Mouse (Mus musculus) liver, embryonic 16.5 days (tissue): ENCODE data around the gene Celf5. TPM values are rescaled to one million over a fixed set of nuclear protein-coding genes. Genes with fewer than 3 reads are reported as not detected.

Experiments used
- ATAC-seq: fragments of 200-750 bp; cut with Nextera tagmentation; 2 replicates; pipeline ENCODE4 v1.8.0; 2017; ENCODE audit warnings: low read depth, mild to moderate bottlenecking, moderate number of reproducible peaks, moderate library complexity
- H3K27ac ChIP-seq: fragments of 300-500 bp; sonication (generic); 2 replicates; pipeline ENCODE4 v1.5.1; 2014; ENCODE audit warnings: mild to moderate bottlenecking, low read length
- H3K27me3 ChIP-seq: fragments of 300-500 bp; sonication (generic); 2 replicates; pipeline ENCODE4 v1.6.1; 2014; ENCODE audit warnings: low read depth, low read length, mixed read lengths; ENCODE audit not compliant: control insufficient read depth, insufficient read depth
- H3K36me3 ChIP-seq: fragments of 300-500 bp; sonication (generic); 2 replicates; pipeline ENCODE4 v1.6.1; 2014; ENCODE audit warnings: mild to moderate bottlenecking; ENCODE audit not compliant: control insufficient read depth, insufficient read depth
- H3K4me1 ChIP-seq: fragments of 300-500 bp; sonication (generic); 2 replicates; pipeline ENCODE4 v1.6.1; 2014; ENCODE audit warnings: low read depth, low read length, mixed read lengths; ENCODE audit not compliant: control insufficient read depth
- H3K4me2 ChIP-seq: fragments of 300-500 bp; sonication (generic); 2 replicates; pipeline ENCODE4 v1.6.1; 2014; ENCODE audit warnings: low read depth, low read length, mixed read lengths
- H3K4me3 ChIP-seq: fragments of 300-500 bp; sonication (generic); 2 replicates; pipeline ENCODE4 v1.5.1; 2014; ENCODE audit warnings: low read depth, mild to moderate bottlenecking, low read length
- H3K9ac ChIP-seq: fragments of 300-500 bp; sonication (generic); 2 replicates; pipeline ENCODE4 v1.6.1; 2014; ENCODE audit warnings: low read depth, low read length
- H3K9me3 ChIP-seq: fragments of 300-500 bp; sonication (generic); replicated peaks from 2 replicates; pipeline ENCODE4 v1.6.1; 2016; ENCODE audit warnings: low read length; ENCODE audit not compliant: control insufficient read depth
- WGBS: fragments of 180-500 bp; shearing (Covaris S2); extraction: QIAGEN DNeasy Blood & Tissue Kit; methylation state at CpG from one replicate; pipeline ENCODE4 v1.1.7; 2014; ENCODE audit not compliant: insufficient replicate concordance; 5-methylcytosine and 5-hydroxymethylcytosine counted together
- polyA plus RNA-seq: library from polyadenylated mRNA; unstranded; fragments of >200 nt; fragmentation: Nextera tagmentation; extraction: Ambion mirVana; gene quantifications from 2 replicates; pipeline ENCODE4 v1.2.1, GENCODE M21; 2015

Gene Celf5
- polyA plus RNA-seq, 1 experiment from 2014 or later: 0.05 TPM

DNA sequence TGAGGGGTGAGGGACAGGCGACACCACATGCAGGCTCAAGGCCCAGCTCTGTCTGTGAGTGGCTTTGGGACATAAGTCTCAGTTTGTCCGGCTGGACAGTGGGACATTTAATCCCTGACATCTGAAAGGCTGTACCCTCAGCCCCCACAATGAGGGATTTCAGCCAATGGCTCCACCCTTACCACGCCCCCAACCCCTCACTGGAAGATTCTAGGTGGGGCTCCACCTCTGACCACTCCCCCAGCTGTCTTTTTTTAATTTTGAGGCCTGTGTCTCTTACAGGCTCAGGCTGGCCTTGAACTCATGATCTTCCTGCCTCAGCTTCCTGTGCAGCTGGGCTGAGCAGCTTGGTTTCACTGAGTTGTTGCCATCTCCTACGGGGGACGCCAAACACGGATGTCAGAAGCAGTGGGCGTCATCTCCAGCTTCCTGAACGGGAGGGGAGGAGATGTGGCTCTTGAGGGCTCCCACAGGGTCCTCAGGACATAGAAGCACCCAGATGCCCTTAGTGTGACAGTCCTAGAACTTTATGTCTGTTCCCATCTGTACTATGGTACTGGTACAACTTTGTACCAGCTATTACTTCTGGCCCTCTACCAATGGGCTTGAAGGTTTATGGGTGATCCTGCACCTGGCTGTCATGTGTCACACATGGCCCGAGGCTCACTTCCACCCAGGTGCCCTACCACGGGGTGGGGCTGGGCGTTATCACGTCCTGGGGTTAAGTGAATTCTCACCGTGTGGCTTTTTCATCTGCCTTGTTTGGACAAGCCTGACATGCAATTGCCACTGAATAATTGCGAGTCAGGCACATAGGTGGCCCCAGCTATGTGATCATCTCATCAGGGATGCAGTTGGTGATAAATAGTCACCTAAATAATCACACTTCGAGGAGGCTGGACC is 47.9 kb downstream of the Celf5 start:
- no peaks in the 10 kb centered on the region for H3K9me3 ChIP-seq
- no peak overlapping the region for H3K27ac ChIP-seq
- 38% methylated on average over 15 of the region's 15 CpGs for WGBS
- no peak overlapping the region for H3K9ac ChIP-seq
- no peak for ATAC-seq
- no peak overlapping the region for H3K4me2 ChIP-seq
- no peaks in the 10 kb centered on the region for H3K36me3 ChIP-seq
- H3K4me1 ChIP-seq: peaks cover 25% of the 10 kb centered on the region
- peaks cover 24% of the 10 kb centered on the region for H3K27me3 ChIP-seq
- no peak overlapping the region for H3K4me3 ChIP-seq

DNA sequence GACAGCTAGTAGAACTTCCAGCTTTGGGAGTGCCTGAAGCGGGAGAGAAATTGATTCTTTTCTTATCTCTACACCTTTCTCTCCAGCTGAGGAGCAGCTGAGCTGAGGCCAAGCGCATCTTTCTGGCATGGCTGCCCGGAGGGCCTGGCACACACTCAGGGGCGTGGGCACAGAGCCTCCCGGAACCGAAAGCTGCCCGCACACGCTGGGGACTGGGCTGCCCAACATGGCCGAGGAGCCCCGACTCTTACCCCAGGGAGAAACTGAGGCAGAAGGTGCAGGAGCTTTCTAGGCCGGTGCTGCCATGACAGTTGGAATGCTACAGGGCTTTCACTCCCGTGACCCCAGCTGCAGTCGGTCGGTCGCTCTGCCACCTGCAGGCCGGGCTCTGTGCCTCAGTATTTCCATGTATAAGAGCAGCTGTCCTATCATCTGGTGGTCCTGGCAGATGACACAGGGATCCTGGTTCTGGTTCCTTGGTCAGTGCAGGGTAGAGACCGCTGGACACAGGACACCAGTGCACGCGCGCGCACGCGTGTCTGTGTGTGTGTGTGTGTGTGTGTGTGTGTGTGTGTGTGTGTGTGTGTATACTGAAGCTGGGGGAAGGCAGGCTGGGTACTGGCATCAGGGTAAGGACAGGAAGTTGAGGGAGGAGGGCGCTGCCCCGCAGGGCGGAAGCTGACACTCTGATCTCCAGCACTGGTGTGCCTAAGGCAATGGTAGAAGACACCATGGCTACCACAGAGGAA is 48.8 kb downstream of the Celf5 start:
- H3K4me3 ChIP-seq: no peak overlapping the region
- H3K9me3 ChIP-seq: no peaks in the 10 kb centered on the region
- 65% methylated on average over 26 of the region's 26 CpGs for WGBS
- no peak for ATAC-seq
- peaks cover 30% of the 10 kb centered on the region for H3K4me1 ChIP-seq
- no peaks in the 10 kb centered on the region for H3K36me3 ChIP-seq
- peaks cover 31% of the 10 kb centered on the region for H3K27me3 ChIP-seq
- no peak overlapping the region for H3K9ac ChIP-seq
- no peak overlapping the region for H3K4me2 ChIP-seq
- H3K27ac ChIP-seq: no peak overlapping the region

DNA sequence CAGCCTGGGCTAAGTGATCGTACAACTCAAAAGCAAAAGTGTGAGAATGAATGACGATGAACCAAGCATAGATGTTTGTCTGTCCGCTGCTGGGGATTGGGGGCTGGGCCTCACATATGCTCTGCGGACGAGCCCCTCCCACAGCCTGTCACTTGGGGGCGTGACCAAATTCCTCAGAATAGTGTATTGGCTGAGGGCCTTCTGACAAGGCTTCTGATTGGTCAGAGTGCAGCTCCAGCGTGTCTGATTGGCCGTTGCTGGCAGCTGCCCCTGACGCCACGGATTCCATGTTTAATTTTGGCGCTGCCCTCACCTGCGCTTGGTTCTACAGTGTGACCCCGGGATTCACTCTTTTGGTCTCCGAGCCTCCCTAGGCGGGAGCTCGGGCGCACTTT is 49.6 kb downstream of the Celf5 start:
- H3K9ac ChIP-seq: no peak overlapping the region

DNA sequence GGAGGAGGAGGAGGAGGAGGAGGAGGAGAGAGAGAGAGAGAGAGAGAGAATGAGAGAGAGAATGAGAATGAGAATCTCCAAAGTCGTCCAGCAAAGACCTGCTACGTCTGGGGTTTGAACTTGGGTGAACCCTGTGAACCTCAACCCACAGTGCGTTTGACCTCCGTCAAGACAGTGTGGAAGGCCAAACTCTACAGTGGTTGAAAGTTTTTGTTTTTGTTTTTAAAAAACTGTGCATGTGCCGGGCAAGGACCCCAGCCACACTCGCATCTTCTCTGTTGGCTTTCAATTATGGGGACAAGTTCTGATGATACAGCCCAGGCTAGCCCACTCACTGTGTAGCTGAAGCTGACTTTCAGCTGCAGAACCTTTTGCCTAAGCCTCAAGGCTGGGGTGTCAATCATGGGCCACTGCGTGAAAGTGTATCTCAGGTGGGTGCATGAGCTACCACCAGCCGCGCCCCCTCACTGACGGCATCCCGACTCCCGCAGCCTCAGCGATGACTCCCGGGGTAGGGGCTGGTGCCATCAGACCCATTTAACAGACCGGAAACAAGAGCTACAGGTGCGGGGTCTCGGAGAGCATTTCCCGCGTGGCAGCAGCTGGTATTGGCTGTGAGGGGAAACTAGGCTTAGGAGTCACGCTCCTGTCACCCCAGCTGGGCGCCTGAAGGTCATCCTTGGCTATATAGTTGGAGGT is 50.2 kb downstream of the Celf5 start:
- WGBS: 60% methylated on average over 21 of the region's 21 CpGs
- Histone ChIP-seq H3K9ac (no peak overlapping the region), H3K4me2 (peak overlapping the region; percentile 43), H3K4me1 (peaks cover 31% of the 10 kb centered on the region), H3K36me3 (no peaks in the 10 kb centered on the region), H3K4me3 (no peak overlapping the region), H3K9me3 (no peaks in the 10 kb centered on the region), H3K27ac (no peak overlapping the region), H3K27me3 (peaks cover 45% of the 10 kb centered on the region)
- no peak for ATAC-seq

More for the DNA sequence above, 49.6 kb downstream of the Celf5 start:
- peaks cover 39% of the 10 kb centered on the region for H3K27me3 ChIP-seq
- peak overlapping the region; percentile 47 for H3K4me2 ChIP-seq
- no peaks in the 10 kb centered on the region for H3K9me3 ChIP-seq
- no peak overlapping the region for H3K27ac ChIP-seq
- ATAC-seq: peak; percentile 76
- H3K4me3 ChIP-seq: peak overlapping the region; percentile 9; the same call in 1 of the 2 replicates
- 3% methylated on average over 17 of the region's 17 CpGs for WGBS
- peaks cover 30% of the 10 kb centered on the region for H3K4me1 ChIP-seq
- H3K36me3 ChIP-seq: no peaks in the 10 kb centered on the region

DNA sequence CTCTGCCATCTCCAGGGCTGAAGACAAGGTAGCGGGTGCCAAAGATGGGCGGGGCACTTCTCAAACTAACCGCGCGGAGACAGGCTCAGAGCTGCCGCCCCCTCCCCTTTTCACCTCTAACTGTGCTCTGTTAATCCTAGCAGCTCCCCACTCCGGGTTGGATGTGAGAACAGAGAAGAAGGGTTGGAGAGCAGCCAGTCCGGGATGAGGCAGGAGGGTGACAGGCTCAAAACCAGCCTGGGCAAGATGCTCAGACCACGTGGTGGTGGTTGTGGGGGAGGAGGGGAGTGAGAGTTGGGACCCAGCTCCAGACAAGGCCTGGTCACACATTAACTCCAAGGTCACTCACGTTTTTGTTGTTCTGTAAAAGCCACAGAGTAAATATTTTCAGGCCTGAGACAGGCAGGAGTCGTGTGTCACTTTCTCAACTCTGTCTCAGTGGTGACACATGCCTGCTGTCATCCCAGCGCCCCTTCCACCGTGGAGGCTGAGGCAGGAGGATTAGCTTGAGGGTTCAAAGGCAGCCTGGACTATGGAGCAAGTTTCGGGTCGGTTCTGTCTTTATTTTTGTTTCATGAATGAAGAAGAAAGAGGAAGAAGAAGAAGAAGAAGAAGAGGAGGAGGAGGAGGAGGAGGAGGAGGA is 50.9 kb downstream of the Celf5 start:
- H3K27ac ChIP-seq: no peak overlapping the region
- H3K27me3 ChIP-seq: peaks cover 51% of the 10 kb centered on the region
- H3K4me1 ChIP-seq: peaks cover 33% of the 10 kb centered on the region

DNA sequence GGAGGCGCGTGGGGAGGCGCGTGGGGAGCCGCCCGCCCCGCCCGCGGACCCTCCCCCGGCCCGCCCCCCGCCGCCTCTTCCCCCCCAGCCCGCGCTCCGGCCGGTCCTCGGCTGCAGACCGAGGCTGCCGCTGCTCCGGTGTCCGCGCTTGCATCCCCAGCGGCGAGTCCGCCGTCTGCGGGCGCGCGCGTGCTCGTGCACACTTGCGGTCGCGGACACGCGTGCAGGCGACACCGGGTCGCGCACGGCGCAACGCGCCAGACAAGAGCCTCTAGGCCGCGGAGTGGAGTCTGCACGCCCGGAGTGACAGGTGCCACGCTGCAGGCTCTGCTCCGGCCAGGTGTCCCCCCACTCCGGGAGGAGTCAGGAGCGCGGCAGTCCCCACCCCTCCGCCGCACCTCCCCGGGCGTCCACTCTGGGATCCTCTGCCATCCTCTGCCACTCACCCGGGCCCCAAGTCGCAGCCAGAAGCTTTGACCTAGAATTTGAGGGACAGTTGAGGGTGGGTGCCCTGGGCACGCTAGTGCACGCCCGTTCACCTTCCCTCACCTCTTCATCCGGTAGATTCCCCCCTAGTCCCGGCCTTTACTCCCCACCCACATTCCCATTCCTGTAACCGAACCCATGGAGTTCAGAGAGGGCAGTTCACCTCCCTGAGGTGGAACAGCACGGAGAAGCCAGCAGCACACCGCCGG is 51.5 kb downstream of the Celf5 start:
- no peaks in the 10 kb centered on the region for H3K36me3 ChIP-seq
- ATAC-seq: no peak
- peak overlapping the region; percentile 91; the same call in 1 of the 2 replicates for H3K27ac ChIP-seq
- peak overlapping the region; percentile 70 for H3K4me3 ChIP-seq
- H3K9me3 ChIP-seq: no peaks in the 10 kb centered on the region
- peak overlapping the region; percentile 76 for H3K9ac ChIP-seq
- peaks cover 33% of the 10 kb centered on the region for H3K4me1 ChIP-seq
- peak overlapping the region; percentile 93 for H3K4me2 ChIP-seq
- WGBS: 2% methylated on average over 45 of the region's 70 CpGs
- peaks cover 58% of the 10 kb centered on the region for H3K27me3 ChIP-seq

More for the DNA sequence above, 50.9 kb downstream of the Celf5 start:
- Histone ChIP-seq H3K9ac (no peak overlapping the region), H3K4me3 (no peak overlapping the region), H3K36me3 (no peaks in the 10 kb centered on the region), H3K9me3 (no peaks in the 10 kb centered on the region), H3K4me2 (peak overlapping the region; percentile 93)
- ATAC-seq: no peak
- 10% methylated on average over 15 of the region's 15 CpGs for WGBS

DNA sequence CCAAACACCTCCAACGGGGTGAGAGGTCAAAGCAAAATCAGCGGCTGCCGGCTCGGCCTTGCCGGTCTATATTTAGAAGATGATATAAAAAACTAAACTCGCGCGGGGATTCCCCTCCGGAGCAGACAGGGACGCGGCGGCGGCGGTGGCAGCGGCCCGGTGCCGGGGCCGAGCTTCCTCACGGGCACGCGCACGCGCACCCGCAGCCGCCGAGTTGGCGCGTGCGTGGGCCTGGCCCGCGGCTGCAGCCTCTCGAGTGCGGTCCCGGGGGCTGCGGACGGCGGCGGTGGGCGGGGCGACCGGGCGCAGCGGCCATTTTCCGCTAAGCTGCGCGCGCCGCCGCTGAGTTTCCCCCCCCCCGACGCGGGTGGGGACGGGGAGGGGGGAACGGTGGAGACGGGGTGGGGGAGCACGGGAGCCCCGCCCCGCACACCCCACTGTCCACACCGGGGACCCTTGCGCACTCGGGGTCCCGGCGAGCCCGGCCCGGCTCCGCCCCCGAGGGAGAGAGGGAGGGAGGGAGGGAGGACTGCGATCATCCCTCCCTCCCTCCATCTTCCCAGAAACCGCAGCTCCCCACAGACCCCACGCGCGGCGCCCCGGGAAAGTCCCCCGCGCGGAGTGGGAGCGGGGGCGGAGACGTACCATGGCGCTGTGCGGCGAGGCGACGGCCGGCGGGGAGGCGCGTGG is 52.2 kb downstream of the Celf5 start:
- Histone ChIP-seq H3K4me2 (peak overlapping the region; percentile 93), H3K36me3 (no peaks in the 10 kb centered on the region), H3K9me3 (no peaks in the 10 kb centered on the region), H3K4me1 (peaks cover 33% of the 10 kb centered on the region), H3K4me3 (peak overlapping the region; percentile 70), H3K27ac (peak overlapping the region; percentile 91), H3K27me3 (peaks cover 65% of the 10 kb centered on the region), H3K9ac (peak overlapping the region; percentile 76)
- WGBS: under 1% methylated on average over 70 of the region's 89 CpGs
- peak; percentile 28 for ATAC-seq
